Mouse (Mus musculus) ES-E14 (cell line): Measurements from ENCODE around the gene Gna12. TPM values are rescaled to one million over a fixed set of nuclear protein-coding genes. Genes with fewer than 3 reads are reported as not detected.

Experiments used
- DNase-seq: peaks from one replicate; pipeline ENCODE4 v3.0.0-alpha.2; 2013; ENCODE audit warnings: low read depth, low spot score
- H3K27ac ChIP-seq: 2 replicates; pipeline ENCODE4 v1.5.1; 2012; ENCODE audit warnings: low read depth, mild to moderate bottlenecking, low read length, moderate library complexity, mixed read lengths; ENCODE audit not compliant: poor library complexity, insufficient read depth, severe bottlenecking
- H3K36me3 ChIP-seq: 2 replicates; pipeline ENCODE4 v1.6.1; 2012; ENCODE audit warnings: mild to moderate bottlenecking, low read length, moderate library complexity, mixed read lengths; ENCODE audit not compliant: control insufficient read depth, poor library complexity, insufficient read depth, severe bottlenecking
- H3K4me1 ChIP-seq, 2 experiments: fragments of 150-350 bp in 1 of 2; sonication (generic) in 1 of 2; 2 replicates each; pipeline ENCODE4 v1.6.1; 2012; ENCODE audit warnings: low read length in 2 of 2, mild to moderate bottlenecking in 1 of 2, mixed read lengths in 1 of 2; ENCODE audit not compliant: control insufficient read depth in 2 of 2, insufficient read depth in 2 of 2, poor library complexity in 1 of 2
- H3K4me3 ChIP-seq, 2 experiments: fragments of 150-350 bp in 1 of 2; sonication (generic) in 1 of 2; 2 replicates each; pipeline ENCODE4 v1.5.1; 2012; ENCODE audit warnings: low read length in 2 of 2, low read depth in 1 of 2, mild to moderate bottlenecking in 1 of 2, mixed read lengths in 1 of 2; ENCODE audit not compliant: insufficient read depth in 1 of 2, poor library complexity in 1 of 2, severe bottlenecking in 1 of 2
- H3K9ac ChIP-seq: 2 replicates; pipeline ENCODE4 v1.6.1; 2012; ENCODE audit warnings: low read depth, mild to moderate bottlenecking, low read length, mixed read lengths; ENCODE audit not compliant: poor library complexity, insufficient read depth, severe bottlenecking
- H3K9me3 ChIP-seq: fragments of 150-350 bp; sonication (generic); 2 replicates; pipeline ENCODE4 v1.6.1; 2012; ENCODE audit warnings: low read depth, mild to moderate bottlenecking, low read length; ENCODE audit not compliant: control insufficient read depth, insufficient read depth
- CHD2 ChIP-seq: IDR thresholded peaks from 2 replicates; pipeline ENCODE4 v1.6.1; 2014; ENCODE audit warnings: mild to moderate bottlenecking, low read depth, low read length, inconsistent platforms
- HCFC1 ChIP-seq: IDR thresholded peaks from 2 replicates; pipeline ENCODE4 v1.6.1; 2012; ENCODE audit warnings: low read length, inconsistent platforms, borderline replicate concordance; ENCODE audit not compliant: insufficient read depth
- MAFK ChIP-seq: IDR thresholded peaks from 2 replicates; pipeline ENCODE4 v1.6.1; 2014; ENCODE audit warnings: mild to moderate bottlenecking, low read depth, low read length, inconsistent platforms; ENCODE audit not compliant: insufficient read depth
- ZC3H11A ChIP-seq: IDR thresholded peaks from 2 replicates; pipeline ENCODE4 v1.6.1; 2012; ENCODE audit warnings: low read depth, mild to moderate bottlenecking, inconsistent platforms, low read length, borderline replicate concordance
- ZNF384 ChIP-seq: IDR thresholded peaks from 2 replicates; pipeline ENCODE4 v1.6.1; 2012; ENCODE audit warnings: low read depth, low read length, inconsistent platforms
- in situ Hi-C, 2 experiments: fragments of 600-800 bp; cut with MboI; formaldehyde crosslinking; loops; one replicate each; pipeline ENCODE4 v1.15.1; 2025; ENCODE audit warnings: low sequenced_read_pairs in 2 of 2, inconsistent platforms in 1 of 2; ENCODE audit not compliant: unreplicated experiment in 2 of 2
- total RNA-seq: library from RNA; depleted of rRNA; stranded (reverse); fragments of 300-350 nt; gene quantifications from 2 replicates; pipeline ENCODE4 v1.2.3, GENCODE M21; 2012

Gna12 gene
- total RNA-seq, 1 experiment, result 50.4 TPM

DNA sequence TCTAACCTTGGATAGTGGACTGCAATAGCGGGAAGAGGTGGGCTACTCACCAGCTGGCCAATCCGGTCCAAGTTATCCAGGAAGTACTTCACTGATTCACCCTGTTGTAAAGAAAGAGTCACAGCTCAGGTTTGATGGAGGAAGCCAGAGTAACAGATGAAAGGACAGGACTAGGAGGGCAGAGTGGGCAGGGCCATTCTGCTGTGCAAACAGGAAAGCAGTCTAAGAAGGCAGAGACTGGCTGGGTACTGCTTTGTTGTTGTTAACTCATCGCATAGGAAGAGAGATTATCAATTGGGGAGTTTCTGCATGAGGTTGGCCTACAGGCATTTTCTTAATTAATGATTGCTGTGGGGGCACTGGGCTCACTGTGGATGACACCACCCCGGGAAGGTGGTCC, 67.7 kb downstream of the Gna12 start:
- Histone ChIP-seq H3K36me3 (peaks cover 30% of the 10 kb centered on the region), H3K9me3 (no peaks in the 10 kb centered on the region), H3K27ac (no peak overlapping the region), H3K9ac (no peak overlapping the region), H3K4me3 (no peak overlapping the region), H3K4me1 (peaks cover 0 to 3% of the 10 kb centered on the region in 2 experiments; a peak in 1 of 4 replicates)
- DNase-seq, result no peak
- TF ChIP-seq HCFC1 (no peak), ZNF384 (no peak), MAFK (no peak), ZC3H11A (no peak), CHD2 (no peak)
- in situ Hi-C loops, result no loop called here

DNA sequence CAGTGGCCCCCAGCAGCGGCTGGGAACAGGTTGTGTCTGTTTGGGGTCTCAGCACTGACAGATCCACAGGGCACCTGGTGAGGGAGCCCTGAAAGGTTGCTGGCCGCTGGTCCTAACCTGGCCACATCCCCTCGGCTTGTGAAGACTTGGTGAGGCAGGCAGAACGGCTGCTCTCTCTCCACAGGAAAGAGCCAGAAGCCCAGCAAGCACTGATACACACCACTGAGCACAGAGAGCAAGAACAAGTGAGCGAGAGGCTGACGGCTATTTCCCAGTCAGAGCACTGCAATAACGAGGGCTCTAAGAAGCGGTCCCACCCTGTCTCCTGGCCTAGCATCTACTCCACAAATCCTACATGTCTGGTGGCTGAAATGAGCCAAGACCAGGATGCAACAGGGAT, 71.4 kb downstream of the Gna12 start:
- H3K27ac ChIP-seq, result no peak overlapping the region; the same call in 1 of the 2 replicates
- H3K4me3 ChIP-seq, result no peak overlapping the region
- no peak for DNase-seq
- in situ Hi-C loops, result no loop called here
- TF ChIP-seq ZNF384 (no peak), CHD2 (no peak), MAFK (no peak), HCFC1 (no peak), ZC3H11A (no peak)
- peaks cover 27% of the 10 kb centered on the region for H3K36me3 ChIP-seq
- H3K9ac ChIP-seq, result no peak overlapping the region
- H3K4me1 ChIP-seq, result peaks cover 0 to 3% of the 10 kb centered on the region in 2 experiments; a peak in 1 of 4 replicates
- H3K9me3 ChIP-seq, result no peaks in the 10 kb centered on the region

DNA sequence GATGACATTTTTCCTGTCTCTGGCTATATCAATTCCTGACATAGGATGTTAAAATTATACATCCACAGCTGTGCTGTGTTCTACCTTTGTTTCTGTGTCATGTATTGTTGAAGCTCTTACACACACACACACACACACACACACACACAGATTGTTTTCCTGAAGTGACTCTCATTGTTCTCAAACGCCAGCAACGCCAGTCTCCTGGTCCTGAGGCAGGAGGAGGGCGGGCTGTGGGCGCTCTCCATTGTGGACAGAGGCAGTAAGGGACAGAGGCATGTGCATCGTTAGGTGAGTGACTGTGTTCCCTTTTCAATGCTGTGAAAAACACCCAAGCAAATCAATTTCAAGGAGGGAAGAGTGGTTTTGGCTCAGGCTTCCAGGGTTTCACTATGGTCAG, 77.0 kb downstream of the Gna12 start:
- Histone ChIP-seq H3K9ac (no peak overlapping the region), H3K27ac (no peak overlapping the region), H3K4me1 (peaks cover 0 to 4% of the 10 kb centered on the region in 2 experiments; a peak in 1 of 4 replicates), H3K36me3 (peaks cover 3% of the 10 kb centered on the region; the same call in 1 of the 2 replicates), H3K4me3 (no peak overlapping the region), H3K9me3 (no peaks in the 10 kb centered on the region)
- in situ Hi-C loops, result no loop called here
- TF ChIP-seq HCFC1 (no peak), MAFK (no peak), ZNF384 (no peak), ZC3H11A (no peak), CHD2 (no peak)
- DNase-seq, result no peak

DNA sequence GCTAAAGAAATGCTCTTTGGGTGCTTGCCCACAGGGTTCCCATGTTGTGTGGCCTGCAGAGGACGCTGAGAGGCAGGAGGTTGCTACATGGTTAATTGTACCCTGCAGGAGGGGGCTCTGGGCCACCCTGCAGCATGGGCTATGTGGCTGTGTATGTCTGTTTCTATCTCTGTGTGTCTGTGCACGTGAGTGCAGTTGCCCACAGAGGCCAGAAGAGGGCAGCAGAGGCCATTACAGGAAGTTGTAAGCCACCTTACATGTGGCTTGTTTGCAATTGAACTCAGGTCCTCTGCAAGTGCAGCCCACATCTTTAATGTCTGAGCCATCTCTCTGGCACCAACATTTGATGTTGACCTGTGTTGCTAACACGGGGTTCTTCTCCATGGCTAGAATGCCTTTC, 77.6 kb downstream of the Gna12 start:
- DNase-seq, result no peak
- no peak overlapping the region for H3K4me3 ChIP-seq
- no peaks in the 10 kb centered on the region for H3K9me3 ChIP-seq
- TF ChIP-seq ZNF384 (no peak), HCFC1 (no peak), MAFK (no peak), ZC3H11A (no peak), CHD2 (no peak)
- peaks cover 3% of the 10 kb centered on the region; the same call in 1 of the 2 replicates for H3K36me3 ChIP-seq
- H3K9ac ChIP-seq, result no peak overlapping the region
- in situ Hi-C loops, result no loop called here
- peaks cover 0 to 4% of the 10 kb centered on the region in 2 experiments; a peak in 1 of 4 replicates for H3K4me1 ChIP-seq
- H3K27ac ChIP-seq, result no peak overlapping the region
